Mouse (Mus musculus) cerebellum, adult 2 months (tissue): ENCODE data around the gene Sdc4.

Experiments
- CTCF ChIP-seq: fragments of 200-500 bp; IDR thresholded peaks from 2 replicates; pipeline ENCODE4 v1.5.1; 2011; ENCODE audit warnings: low read depth, mild to moderate bottlenecking, control low read depth, low read length, moderate library complexity, borderline replicate concordance; ENCODE audit not compliant: insufficient read depth
- POLR2A ChIP-seq: fragments of 200-500 bp; IDR thresholded peaks from 2 replicates; pipeline ENCODE4 v1.6.1; 2011; ENCODE audit warnings: low read length, control low read depth, borderline replicate concordance; ENCODE audit not compliant: insufficient read depth

DNA sequence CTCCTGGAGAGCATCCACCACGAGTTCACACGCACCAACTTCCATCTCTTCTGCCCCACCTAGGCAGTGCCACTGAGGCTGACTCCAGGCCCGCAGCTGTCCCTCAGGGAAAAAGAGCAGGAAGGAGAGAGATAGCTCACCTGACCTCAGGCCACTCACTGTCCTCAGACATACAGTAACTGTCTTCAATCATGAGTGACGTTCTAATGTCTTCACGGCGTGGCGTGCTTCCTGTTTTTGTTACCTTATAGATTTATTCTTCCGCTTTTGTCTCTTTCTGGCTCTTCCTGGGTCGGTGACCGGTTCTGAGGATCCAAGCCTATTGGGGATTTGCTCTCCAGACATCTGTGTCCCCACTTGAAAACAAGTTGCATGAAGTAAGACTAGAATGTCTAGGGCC lies 29.1 kb downstream of the Sdc4 start:
- TF ChIP-seq CTCF (no peak), POLR2A (no peak)
